Mouse (Mus musculus): Measurements from ENCODE around the gene Dclre1c. TPM values are rescaled to one million over a fixed set of nuclear protein-coding genes. Genes with fewer than 3 reads are reported as not detected.

Dclre1c gene
- total RNA-seq, 2 experiments from 2014 or later, result 9.9 to 12.5 TPM

DNA sequence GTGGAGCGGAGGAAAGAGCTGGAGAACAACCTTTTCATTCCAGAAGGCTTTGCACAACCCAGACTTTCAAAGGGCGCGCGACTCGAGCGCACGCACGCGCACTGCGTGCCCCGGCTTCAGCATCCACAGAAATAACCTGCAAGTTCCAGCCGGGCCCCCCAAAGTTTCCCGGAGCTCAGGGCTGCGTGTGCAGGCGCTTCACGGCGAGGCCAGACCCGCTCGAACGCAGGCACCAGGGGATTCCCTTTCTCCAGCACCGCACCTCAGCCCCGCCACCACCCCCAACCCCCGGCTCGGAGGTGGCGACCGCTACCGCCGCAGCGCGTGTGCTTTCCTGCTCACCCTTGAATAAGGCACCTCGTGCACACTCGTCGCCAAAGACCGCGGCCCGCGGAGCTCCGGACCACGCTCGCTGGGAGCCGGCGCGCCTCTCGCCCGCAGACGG, 50.5 kb downstream of the Dclre1c start:
- peak; percentile 33 to 65 for DNase-seq (ENCODE audit: low spot score in 2 of 2)

DNA sequence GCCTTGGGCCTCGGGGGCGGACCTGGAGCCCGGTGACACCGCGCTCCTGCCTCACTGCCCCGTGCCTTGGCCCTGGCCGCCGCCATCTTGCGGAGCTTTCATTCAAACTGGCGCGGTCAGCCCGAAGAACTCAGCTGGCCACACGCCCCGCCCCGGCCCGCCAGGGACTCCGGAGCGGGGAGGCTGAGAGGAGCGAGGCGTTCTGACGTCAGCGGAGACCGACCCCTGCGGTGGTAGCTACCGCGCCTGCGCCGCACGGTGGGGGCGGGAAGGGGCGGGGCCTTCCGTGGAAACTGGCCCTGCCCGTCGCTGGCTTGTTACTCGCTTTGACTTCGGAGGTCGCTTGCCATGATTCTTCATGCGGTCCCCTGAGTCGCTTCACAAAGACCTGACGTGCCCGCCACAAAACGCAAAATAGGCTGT, 50.9 kb downstream of the Dclre1c start, which contains the start of gene Suv39h2:
Suv39h2 (minus strand) TSS at position 171 of the 423 bp plus-strand sequence.
- DNase-seq (ENCODE audit: low spot score in 2 of 2), result peak; percentile 95 to 97

DNA sequence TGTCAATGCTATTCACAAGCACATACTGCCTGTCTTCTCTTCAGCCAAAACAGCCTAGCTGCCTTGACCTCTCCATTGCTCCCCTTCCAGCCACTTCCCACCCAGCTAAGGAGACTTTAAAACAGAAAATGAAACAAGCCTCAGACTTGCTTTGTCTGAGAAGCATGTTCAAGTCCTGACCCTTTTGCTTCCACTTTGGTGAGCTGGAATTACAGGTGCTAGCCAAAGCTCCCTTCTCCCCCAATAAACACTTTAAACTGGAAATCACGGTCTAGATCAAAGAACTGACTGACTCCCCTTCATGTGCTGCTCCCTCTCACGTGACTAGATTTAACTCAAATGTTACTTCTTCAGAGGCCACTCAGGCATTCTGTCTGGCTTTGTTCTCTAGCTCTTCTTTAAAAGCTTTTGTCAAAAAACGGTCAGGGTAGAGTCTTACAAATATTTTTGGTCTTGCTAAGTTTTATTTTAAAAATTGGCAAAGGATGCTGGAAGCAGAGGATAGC, 51.9 kb downstream of the Dclre1c start:
- no peak for DNase-seq (ENCODE audit: low spot score in 2 of 2)

DNA sequence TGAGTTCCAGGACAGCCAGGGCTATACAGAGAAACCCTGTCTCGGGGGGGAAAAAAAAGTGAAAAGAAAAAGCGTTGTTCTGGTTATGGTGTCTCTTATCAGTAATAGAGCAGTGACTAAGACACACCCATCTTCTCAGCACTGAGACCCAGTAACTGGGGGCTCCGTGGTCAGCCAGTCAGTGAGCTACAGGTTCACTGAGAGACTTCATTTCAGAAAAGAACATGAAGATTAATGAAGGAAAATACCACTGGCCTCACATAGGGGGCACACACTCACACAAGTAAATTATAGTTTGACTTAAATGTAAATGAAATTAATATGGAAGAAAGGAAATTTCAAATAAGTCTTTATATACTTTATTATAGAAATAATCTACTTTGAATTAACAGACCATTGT, 56.3 kb downstream of the Dclre1c start:
- DNase-seq (ENCODE audit: low spot score in 2 of 2), result no peak

DNA sequence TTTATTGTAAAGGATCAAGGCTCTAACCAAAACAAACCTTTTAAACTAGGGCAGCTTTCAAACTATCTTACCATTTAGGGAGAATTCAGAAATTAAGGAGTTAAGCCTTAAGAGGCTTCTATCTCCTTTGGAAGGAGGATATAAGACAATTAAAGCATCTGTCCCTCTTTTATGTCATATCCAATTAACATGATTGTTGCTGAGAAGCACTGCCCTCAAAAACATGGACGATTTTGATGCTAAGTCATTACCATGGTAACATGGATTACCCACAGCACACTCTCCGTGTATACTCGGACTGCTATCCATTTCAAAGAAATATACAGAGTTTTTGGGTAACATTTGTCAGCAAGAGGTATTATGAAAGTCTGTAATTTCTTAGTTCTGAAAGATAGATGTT, 65.9 kb downstream of the Dclre1c start:
- DNase-seq (ENCODE audit: low spot score in 2 of 2), result no peak

DNA sequence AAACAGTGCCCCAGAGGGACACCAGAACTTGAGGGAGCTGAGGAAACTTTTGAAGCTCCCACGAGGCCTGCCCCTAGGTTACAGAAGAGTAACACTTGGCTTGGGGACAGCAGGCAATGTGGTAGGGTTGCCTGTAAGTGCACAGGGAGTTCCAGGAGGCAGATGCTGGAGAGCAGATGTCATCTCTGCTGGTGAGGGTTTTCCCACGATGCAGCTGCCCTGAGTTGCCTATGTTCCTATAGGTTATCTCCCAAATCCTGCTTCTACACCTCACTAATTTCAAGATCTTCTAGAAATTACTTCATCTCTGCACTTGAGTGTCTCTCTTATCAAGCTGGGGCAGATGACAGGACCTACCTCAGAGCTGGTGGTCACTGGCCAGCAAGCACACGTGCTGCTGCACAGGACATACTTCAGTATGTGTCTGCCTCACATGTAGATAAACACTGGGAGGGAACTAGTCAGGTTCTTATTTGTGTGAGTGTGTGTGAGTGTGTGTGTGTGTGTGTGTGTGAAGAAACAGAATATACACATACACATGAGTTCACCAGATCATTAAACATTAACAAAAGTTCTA, 70.0 kb downstream of the Dclre1c start:
- DNase-seq (ENCODE audit: low spot score in 2 of 2), result no peak

DNA sequence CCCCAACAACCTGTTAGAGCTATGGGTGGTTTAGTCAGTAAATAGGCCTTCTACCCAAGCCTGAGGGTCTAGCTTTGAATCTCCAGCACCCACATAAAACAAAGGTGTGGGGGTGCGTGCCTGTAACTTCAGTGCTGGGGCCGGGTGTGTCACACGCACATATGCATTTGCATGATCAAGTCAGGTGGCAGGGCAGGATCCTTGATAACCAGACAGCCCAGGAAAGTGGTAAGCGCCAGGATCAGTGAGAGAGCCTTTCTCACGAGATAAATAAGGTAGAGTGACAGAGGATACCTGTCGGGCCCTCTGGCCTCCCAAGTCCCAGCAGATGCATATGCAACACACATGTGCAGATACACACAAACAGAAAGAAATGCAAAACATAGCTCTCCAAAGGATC, 75.6 kb downstream of the Dclre1c start:
- DNase-seq (ENCODE audit: low spot score in 2 of 2), result no peak

DNA sequence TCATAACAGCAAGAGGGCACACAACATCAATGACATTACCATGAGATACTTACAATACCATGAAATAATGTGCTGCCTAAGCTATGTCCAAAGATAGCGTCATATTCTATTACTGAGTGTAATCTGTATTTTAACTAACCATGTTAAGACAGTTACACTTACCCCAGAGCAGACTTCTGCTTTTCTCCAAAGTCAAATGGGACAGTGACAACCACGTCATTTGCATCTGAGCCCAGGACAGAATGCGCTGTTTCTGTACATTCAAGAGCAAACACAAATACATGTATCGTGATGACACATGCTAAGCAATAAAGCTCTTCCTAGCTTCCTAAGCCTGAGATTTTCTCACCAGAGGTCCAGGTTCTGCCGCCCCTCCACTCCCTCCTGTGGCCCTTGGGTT, 77.0 kb downstream of the Dclre1c start:
- DNase-seq (ENCODE audit: low spot score in 2 of 2), result no peak

DNA sequence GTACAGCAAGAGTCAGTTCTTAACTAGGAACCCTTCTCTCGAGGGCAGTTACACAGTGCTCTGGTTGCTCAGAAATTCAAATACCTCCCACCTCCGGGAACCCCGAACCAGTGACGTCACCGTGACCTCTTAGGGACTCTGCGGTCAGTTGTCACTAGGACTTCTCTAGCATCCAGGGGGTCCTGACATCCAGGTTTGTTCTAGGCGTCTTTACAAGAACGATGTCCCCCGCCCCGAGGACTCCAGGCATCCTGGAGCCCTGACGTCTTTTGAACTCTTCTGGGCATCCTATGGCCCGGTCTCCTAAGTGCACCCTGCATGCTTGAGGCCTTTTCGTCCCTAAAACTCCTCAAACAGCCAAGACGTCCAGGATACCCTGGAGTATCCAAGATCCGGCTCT, 88.1 kb downstream of the Dclre1c start:
- no peak for DNase-seq (ENCODE audit: low spot score in 2 of 2)

DNA sequence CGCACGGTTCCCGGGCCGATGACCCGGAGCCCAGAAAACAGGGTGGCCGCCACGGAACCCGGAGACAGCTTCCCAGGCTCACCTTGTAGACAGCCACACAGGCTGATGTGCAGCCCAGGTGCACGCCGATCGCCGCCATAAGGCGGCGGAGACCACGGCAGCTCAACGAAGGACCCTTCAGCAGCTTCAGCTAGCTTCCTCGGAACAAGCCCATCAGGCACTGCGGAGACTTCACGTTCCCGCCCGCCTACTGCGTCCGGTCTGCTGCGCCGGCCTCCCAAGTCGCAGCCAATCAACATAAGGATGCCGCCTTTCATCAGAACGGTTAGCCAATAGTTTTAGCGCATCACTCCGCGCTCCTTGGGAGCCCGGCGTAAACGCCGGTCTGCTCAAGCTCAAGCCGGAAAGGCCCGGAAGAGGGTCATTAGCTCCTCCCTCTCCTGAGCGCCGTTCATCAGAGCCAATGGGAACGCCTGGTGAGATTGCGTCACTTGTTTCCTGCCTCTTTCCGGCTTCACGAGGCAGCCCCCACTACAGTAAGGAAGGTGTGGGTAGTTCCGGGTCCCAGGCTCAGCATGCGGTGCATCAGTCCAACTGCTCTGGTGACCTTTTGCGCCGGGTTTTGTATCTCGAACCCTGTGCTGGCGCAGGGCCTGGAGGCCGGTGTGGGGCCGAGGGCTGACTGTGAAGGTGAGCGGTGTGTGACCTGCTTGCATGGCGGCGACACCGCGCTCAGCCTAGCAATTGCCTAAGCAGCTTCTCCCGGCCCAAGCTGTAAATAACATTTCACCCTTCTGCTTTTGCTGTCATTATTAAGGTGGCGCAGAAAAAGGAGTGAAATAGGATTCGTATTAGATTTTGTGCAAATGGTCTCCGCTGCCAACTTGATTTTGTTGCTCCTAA, 88.9 kb downstream of the Dclre1c start, which contains the start of the genes Gm45902, Hspa14 and Cdnf:
Gm45902 (minus strand) TSS at position 239 of the 903 bp plus-strand sequence.
Hspa14 (minus strand) TSS at position 263 of the 903 bp plus-strand sequence.
Cdnf (plus strand) TSS at position 479 of the 903 bp plus-strand sequence.
- DNase-seq (ENCODE audit: low spot score in 2 of 2), result peak; percentile 98

Other genes with a start within 250 kb of the Dclre1c start
- gene Nmt2, start 139.9 kb upstream of the Dclre1c start, total RNA-seq (2021), result 10 to 100 TPM; 82.6 to 91.0 TPM
- gene Rpp38, start 91.5 kb upstream of the Dclre1c start, total RNA-seq (2021), result 10 to 100 TPM; 10.7 to 11.9 TPM
- gene Acbd7, start 88.0 kb upstream of the Dclre1c start, total RNA-seq (2021), result 1 to 10 TPM in 1 of 2 experiments, under 1 TPM in 1; 0.94 to 1.8 TPM
- not detected for gene Olah, start 26.9 kb upstream of the Dclre1c start, total RNA-seq (2021)
- 1 to 10 TPM; 3.7 to 5.5 TPM for gene Meig1, start 1.5 kb upstream of the Dclre1c start, total RNA-seq (2021)
- 1 to 10 TPM; 3.6 to 4.3 TPM for gene Suv39h2, start 50.9 kb downstream of the Dclre1c start, total RNA-seq (2021)
- 1 to 10 TPM; 4.7 TPM for gene Gm45902, start 88.7 kb downstream of the Dclre1c start, total RNA-seq (2021)
- gene Hspa14, start 88.7 kb downstream of the Dclre1c start, total RNA-seq (2021), result 10 to 100 TPM; 43.1 to 44.3 TPM
- gene Cdnf, start 88.9 kb downstream of the Dclre1c start, total RNA-seq (2021), result under 1 TPM; 0.59 to 0.66 TPM
- 10 to 100 TPM; 12.9 to 16.5 TPM for gene Fam107b, start 146.4 kb downstream of the Dclre1c start, total RNA-seq (2021)